Mouse (Mus musculus) hindbrain, embryonic 10.5 days (tissue): Measurements from ENCODE around the gene Fam98b. TPM values are rescaled to one million over a fixed set of nuclear protein-coding genes. Genes with fewer than 3 reads are reported as not detected.

Experiments used
- DNase-seq: peaks from one replicate; pipeline ENCODE4 v3.0.0-alpha.2; 2017; ENCODE audit warnings: low spot score
- H3K27ac ChIP-seq: fragments of 300-500 bp; sonication (generic); 2 replicates; pipeline ENCODE4 v1.5.1; 2016; ENCODE audit warnings: mild to moderate bottlenecking, moderate library complexity
- H3K27me3 ChIP-seq: fragments of 300-500 bp; sonication (generic); 2 replicates; pipeline ENCODE4 v1.6.1; 2016; ENCODE audit warnings: mild to moderate bottlenecking; ENCODE audit not compliant: poor library complexity, insufficient read depth, severe bottlenecking
- H3K36me3 ChIP-seq: fragments of 300-500 bp; sonication (generic); 2 replicates; pipeline ENCODE4 v1.6.1; 2016; ENCODE audit warnings: mild to moderate bottlenecking, moderate library complexity
- H3K4me1 ChIP-seq: fragments of 300-500 bp; sonication (generic); replicated peaks from 2 replicates; pipeline ENCODE4 v1.6.1; 2016; ENCODE audit warnings: mild to moderate bottlenecking
- H3K4me3 ChIP-seq: fragments of 300-500 bp; sonication (generic); 2 replicates; pipeline ENCODE4 v1.5.1; 2016; ENCODE audit warnings: mild to moderate bottlenecking, moderate library complexity
- H3K9me3 ChIP-seq: fragments of 300-500 bp; sonication (generic); 2 replicates; pipeline ENCODE4 v1.6.1; 2016; ENCODE audit warnings: mild to moderate bottlenecking, moderate library complexity
- WGBS: fragments of 180-500 bp; shearing (Covaris S2); methylation state at CpG from one replicate; pipeline ENCODE4 v1.1.7; 2016; 5-methylcytosine and 5-hydroxymethylcytosine counted together
- polyA plus RNA-seq: library from polyadenylated mRNA; unstranded; fragments of >200 nt; fragmentation: Nextera tagmentation; extraction: Ambion mirVana; gene quantifications from 2 replicates; pipeline ENCODE4 v1.2.1, GENCODE M21; 2016

Gene Fam98b
- polyA plus RNA-seq: 15.9 and 19.9 TPM in 2 replicates

GRCm38 (mm10) chr2:117249255-117250000 is at the start of gene Fam98b:
Gene Fam98b, plus strand, starts transcription at chr2:117249739.
- 0 out of 2 replicates have a peak, but pooled peaks cover 3% of the 10 kb centered on the region for H3K27me3 ChIP-seq
- H3K4me3 ChIP-seq: peak within 1 kb of the TSS; percentile 93
- H3K27ac ChIP-seq: peak within 1 kb of the TSS; percentile 99
- H3K36me3 ChIP-seq: peaks cover 8% of the 10 kb centered on the region; the same call in 1 of the 2 replicates
- H3K4me1 ChIP-seq: peaks cover 13% of the 10 kb centered on the region
- H3K9me3 ChIP-seq: no peaks in the 10 kb centered on the region
- peak; percentile 93 for DNase-seq
- under 1% methylated on average over 33 of the region's 33 CpGs for WGBS

DNA sequence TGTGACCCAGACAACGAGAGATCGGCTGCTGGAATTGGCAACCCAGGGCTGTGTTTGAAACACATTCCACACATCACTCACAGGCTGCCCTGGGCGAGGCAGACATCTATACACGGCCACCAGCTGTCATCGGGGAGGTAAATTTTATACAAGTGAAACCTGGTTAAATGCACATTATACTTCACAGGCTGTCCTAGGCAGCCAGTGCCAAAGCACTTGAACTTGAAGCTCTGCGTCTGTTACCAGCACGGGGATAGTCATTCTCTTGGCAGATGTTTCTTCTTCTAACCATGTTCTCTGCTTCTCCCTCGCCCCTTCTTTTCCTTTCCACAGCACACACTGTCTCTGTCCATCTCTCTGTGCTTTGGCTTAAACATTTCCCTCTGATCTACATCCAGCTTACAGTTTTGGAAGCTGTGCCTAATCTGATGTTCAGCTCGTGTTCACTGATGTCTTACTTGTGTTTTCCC is 48.6 kb upstream of the Fam98b start:
- Histone ChIP-seq H3K36me3 (no peaks in the 10 kb centered on the region), H3K4me3 (no peak overlapping the region), H3K27me3 (no peaks in the 10 kb centered on the region), H3K9me3 (no peaks in the 10 kb centered on the region), H3K4me1 (peaks cover 38% of the 10 kb centered on the region), H3K27ac (peak overlapping the region; percentile 36; the same call in 1 of the 2 replicates)
- peak; percentile 31 for DNase-seq
- 37% methylated on average over 9 of the region's 9 CpGs for WGBS

DNA sequence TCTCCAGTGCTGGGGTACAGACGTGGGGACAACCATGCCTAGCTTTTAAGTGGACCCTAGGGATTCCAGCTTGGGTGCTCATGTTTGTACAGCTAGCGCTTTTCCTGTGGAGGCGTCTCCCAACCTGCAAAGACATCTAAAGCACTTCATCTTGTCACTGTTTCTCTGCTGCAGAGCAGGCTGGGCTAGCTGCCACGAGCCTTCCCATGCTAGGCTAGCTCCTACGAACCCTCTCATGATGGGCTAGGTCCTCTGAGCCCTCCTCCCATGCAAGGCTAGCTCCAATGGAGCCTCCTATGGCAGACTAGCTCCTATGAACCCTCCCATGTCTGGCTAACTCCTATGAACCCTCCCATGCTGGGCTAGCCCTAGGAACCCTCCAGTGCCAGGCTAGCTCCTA is 46.2 kb upstream of the Fam98b start:
- Histone ChIP-seq H3K9me3 (peaks cover 2% of the 10 kb centered on the region; the same call in 1 of the 2 replicates), H3K4me3 (no peak overlapping the region), H3K27ac (no peak overlapping the region), H3K4me1 (peaks cover 29% of the 10 kb centered on the region), H3K27me3 (no peaks in the 10 kb centered on the region), H3K36me3 (no peaks in the 10 kb centered on the region)
- DNase-seq: no peak
- 80% methylated on average over 5 of the region's 5 CpGs for WGBS

DNA sequence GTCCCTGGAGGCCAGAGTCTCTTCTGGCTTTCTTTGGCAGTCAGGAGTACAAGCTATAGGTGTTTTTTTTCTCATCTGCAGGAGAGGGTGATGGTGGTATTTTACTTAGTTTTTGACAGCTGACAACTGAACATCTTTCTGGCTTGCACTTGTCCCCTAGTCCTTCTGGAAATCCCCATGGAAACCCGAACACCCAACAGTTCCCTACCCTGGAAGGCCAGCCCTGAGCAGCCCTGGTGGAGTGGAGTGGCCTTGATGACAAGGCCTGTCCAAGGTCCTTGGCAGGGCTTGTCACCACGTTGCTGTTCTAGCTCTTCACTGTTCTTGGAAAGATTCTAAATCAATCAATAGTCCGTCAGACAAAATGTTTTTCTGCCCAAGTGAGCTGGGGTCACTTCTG is 45.0 kb upstream of the Fam98b start:
- DNase-seq: no peak
- peaks cover 34% of the 10 kb centered on the region for H3K4me1 ChIP-seq
- H3K36me3 ChIP-seq: no peaks in the 10 kb centered on the region
- H3K9me3 ChIP-seq: peaks cover 2% of the 10 kb centered on the region; the same call in 1 of the 2 replicates
- H3K27ac ChIP-seq: no peak overlapping the region
- 66% methylated on average over 3 of the region's 3 CpGs for WGBS
- H3K27me3 ChIP-seq: no peaks in the 10 kb centered on the region
- no peak overlapping the region for H3K4me3 ChIP-seq

GRCm38 (mm10) chr2:117205066-117205465 is 44.5 kb upstream of the Fam98b start:
- Histone ChIP-seq H3K4me3 (no peak overlapping the region), H3K27me3 (no peaks in the 10 kb centered on the region), H3K4me1 (peaks cover 34% of the 10 kb centered on the region), H3K36me3 (no peaks in the 10 kb centered on the region), H3K27ac (no peak overlapping the region), H3K9me3 (peaks cover 2% of the 10 kb centered on the region; the same call in 1 of the 2 replicates)
- DNase-seq: no peak
- 79% methylated on average over 6 of the region's 6 CpGs for WGBS

GRCm38 (mm10) chr2:117210416-117211085 is 39.0 kb upstream of the Fam98b start:
- peak; percentile 75 for DNase-seq
- WGBS: 2% methylated on average over 6 of the region's 6 CpGs
- peaks cover 44% of the 10 kb centered on the region for H3K4me1 ChIP-seq
- no peaks in the 10 kb centered on the region for H3K27me3 ChIP-seq
- H3K4me3 ChIP-seq: peak overlapping the region; percentile 26
- peaks cover 2% of the 10 kb centered on the region; the same call in 1 of the 2 replicates for H3K9me3 ChIP-seq
- no peaks in the 10 kb centered on the region for H3K36me3 ChIP-seq
- H3K27ac ChIP-seq: peak overlapping the region; percentile 66

DNA sequence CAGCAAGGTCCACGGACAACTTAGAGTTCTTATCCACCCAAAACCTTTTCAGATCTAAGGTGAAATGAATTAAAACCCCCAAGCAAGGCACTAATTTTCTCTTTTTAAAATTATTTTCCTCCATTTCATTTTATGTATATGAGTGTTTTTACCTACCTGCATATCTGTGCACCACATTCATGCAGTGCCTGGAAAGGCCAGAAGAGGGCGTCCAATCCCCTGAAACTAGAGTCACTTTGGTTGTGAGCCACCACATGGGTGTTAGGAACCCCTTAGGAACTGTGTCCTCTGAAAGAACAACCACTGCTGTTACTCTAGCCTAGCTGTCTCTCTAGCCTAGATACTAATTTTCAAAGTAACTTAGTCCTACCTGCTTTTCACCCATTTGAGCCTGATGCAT is 33.4 kb upstream of the Fam98b start:
- 57% methylated on average over 2 of the region's 2 CpGs for WGBS
- no peaks in the 10 kb centered on the region for H3K36me3 ChIP-seq

GRCm38 (mm10) chr2:117217695-117218216 is 31.8 kb upstream of the Fam98b start:
- Histone ChIP-seq H3K36me3 (no peaks in the 10 kb centered on the region), H3K27me3 (no peaks in the 10 kb centered on the region), H3K9me3 (no peaks in the 10 kb centered on the region), H3K4me1 (peaks cover 16% of the 10 kb centered on the region), H3K4me3 (peak overlapping the region; percentile 24), H3K27ac (peak overlapping the region; percentile 72)
- DNase-seq: peak; percentile 45
- WGBS: 7% methylated on average over 15 of the region's 15 CpGs

More for the DNA sequence above, 33.4 kb upstream of the Fam98b start:
- Histone ChIP-seq H3K4me3 (no peak overlapping the region), H3K4me1 (peaks cover 32% of the 10 kb centered on the region), H3K9me3 (no peaks in the 10 kb centered on the region), H3K27ac (no peak overlapping the region), H3K27me3 (no peaks in the 10 kb centered on the region)
- DNase-seq: no peak

GRCm38 (mm10) chr2:117219536-117219935 is 30.0 kb upstream of the Fam98b start:
- Histone ChIP-seq H3K27me3 (no peaks in the 10 kb centered on the region), H3K36me3 (no peaks in the 10 kb centered on the region), H3K27ac (no peak overlapping the region), H3K4me1 (peaks cover 12% of the 10 kb centered on the region), H3K9me3 (no peaks in the 10 kb centered on the region), H3K4me3 (no peak overlapping the region)
- DNase-seq: no peak
- WGBS: 97% methylated on average over 4 of the region's 4 CpGs

GRCm38 (mm10) chr2:117222651-117223050 is 26.9 kb upstream of the Fam98b start:
- no peak overlapping the region for H3K4me3 ChIP-seq
- peaks cover 8% of the 10 kb centered on the region for H3K4me1 ChIP-seq
- no peak overlapping the region for H3K27ac ChIP-seq
- no peaks in the 10 kb centered on the region for H3K27me3 ChIP-seq
- WGBS: 88% methylated on average over 9 of the region's 9 CpGs
- H3K36me3 ChIP-seq: no peaks in the 10 kb centered on the region
- H3K9me3 ChIP-seq: no peaks in the 10 kb centered on the region
- DNase-seq: no peak

- no peak overlapping the region for H3K4me3 ChIP-seq
- H3K27me3 ChIP-seq: peaks cover 6% of the 10 kb centered on the region; the same call in 1 of the 2 replicates
- H3K27ac ChIP-seq: peak overlapping the region; percentile 72; the same call in 1 of the 2 replicates
- DNase-seq: no peak
- peaks cover 22% of the 10 kb centered on the region for H3K4me1 ChIP-seq
- 52% methylated on average over 11 of the region's 11 CpGs for WGBS
- H3K9me3 ChIP-seq: no peaks in the 10 kb centered on the region
- no peaks in the 10 kb centered on the region for H3K36me3 ChIP-seq
These were observed 20.9 kb upstream of the Fam98b start for GRCm38 (mm10) chr2:117228601-117229125.

DNA sequence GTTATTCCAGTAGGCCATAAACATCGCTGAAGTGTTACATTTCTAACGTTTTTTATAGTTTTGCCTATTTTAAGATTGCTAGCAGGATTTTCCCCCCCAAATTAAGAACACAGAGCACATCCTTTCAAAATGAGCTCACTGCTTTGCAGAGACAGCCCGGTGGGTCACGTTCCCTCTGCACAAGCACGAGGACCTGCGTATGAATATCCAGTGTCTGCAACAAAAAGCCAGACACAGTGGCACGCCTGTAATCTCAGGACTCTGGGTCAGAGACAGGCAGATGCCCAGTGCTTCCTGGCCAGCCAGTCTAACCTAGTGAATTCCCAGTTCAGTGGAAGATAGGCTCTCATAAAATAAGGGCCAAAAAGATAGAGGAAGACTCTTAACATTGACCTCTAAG is 19.3 kb upstream of the Fam98b start:
- H3K36me3 ChIP-seq: no peaks in the 10 kb centered on the region
- DNase-seq: no peak
- H3K27me3 ChIP-seq: peaks cover 6% of the 10 kb centered on the region; the same call in 1 of the 2 replicates
- H3K27ac ChIP-seq: peak overlapping the region; percentile 16; the same call in 1 of the 2 replicates
- no peak overlapping the region for H3K4me3 ChIP-seq
- WGBS: 80% methylated on average over 7 of the region's 7 CpGs
- peaks cover 22% of the 10 kb centered on the region for H3K4me1 ChIP-seq
- no peaks in the 10 kb centered on the region for H3K9me3 ChIP-seq
